Mouse (Mus musculus): ENCODE measurements at regions not wholly inside any gene's neighbourhood (a gene's known extent, or its start where the extent isn't known, plus 50 kb on each side); places are given as distances from the start of the nearest gene placed in this dataset.

- TF ChIP-seq POLR2A (IDR thresholded peaks at IDR 0.05; ENCODE audit: borderline replicate concordance, insufficient read depth, low read length) (no peak), CTCF (IDR thresholded peaks at IDR 0.05; ENCODE audit: borderline replicate concordance, insufficient read depth, low read depth, low read length) (no peak)
Observed at GRCm38 (mm10) chr12:25926367-25926766, 488.7 kb downstream of the Rnf144a start.
